Mouse (Mus musculus): Measurements from ENCODE around the gene Shc2.
A peak's percentile ranks its signal among the peaks of the same experiment; 100 is the strongest.

Shc2 gene

DNA sequence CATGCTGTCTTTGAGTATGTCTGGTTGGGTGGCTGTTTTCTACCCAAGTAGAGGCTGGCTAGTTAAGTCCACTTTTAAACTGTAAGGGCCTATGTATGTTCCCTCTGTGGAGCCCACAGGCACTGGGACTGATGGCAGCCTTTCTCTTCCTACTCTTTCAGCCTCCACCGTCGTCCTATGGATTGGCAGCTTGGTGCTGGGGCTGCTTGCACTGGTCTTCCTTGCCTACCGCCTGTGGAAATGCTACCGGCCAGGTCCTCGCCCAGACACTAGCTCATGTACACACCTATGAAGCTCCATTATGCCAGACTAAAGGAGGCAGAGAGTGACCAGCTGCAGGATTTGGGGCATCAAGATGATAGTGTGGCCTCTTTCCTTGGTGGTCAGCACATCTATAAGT lies 30.4 kb upstream of the Shc2 start:
- no peak for DNase-seq

DNA sequence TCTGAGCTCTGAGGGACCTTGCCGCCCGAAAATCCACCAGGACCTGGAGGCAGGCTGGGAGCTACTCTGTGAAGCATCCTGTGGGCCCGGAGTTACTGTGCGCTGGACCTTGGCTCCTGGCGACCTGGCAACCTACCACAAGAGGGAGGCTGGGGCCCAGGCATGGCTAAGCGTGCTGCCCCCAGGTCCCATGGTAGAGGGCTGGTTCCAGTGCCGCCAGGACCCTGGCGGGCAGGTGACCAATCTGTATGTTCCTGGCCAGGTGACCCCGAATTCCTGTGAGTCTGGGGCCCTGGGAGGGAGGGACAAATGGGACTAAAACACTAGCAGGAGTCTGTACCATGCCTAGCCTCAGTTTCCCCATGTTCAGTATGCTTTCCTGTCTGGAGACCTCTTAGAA lies 28.8 kb upstream of the Shc2 start:
- no peak for DNase-seq

DNA sequence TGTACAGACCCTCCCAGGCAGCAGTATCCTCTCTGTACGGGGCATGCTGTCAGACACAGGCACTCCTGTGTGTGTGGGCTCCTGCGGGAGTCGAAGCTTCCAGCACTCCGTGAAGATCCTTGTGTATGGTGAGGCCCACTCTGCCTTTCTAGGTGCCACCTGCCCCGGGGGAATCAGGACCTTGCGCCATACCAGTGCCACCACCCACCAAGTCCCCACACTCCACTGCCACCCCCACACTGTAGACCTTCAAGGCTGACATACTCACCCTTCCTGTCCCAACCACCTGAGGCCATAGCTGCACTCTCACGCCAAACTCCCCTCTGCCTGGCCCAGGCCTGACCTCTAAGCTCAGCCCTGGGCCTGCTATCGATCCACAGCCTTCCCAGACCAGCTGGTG lies 27.3 kb upstream of the Shc2 start:
- no peak for DNase-seq

GRCm38 (mm10) chr10:79664131-79664665 lies 26.5 kb upstream of the Shc2 start, which contains the start of gene Madcam1:
Madcam1 (plus strand) TSS chr10:79664559.
- peak; percentile 68 for DNase-seq

DNA sequence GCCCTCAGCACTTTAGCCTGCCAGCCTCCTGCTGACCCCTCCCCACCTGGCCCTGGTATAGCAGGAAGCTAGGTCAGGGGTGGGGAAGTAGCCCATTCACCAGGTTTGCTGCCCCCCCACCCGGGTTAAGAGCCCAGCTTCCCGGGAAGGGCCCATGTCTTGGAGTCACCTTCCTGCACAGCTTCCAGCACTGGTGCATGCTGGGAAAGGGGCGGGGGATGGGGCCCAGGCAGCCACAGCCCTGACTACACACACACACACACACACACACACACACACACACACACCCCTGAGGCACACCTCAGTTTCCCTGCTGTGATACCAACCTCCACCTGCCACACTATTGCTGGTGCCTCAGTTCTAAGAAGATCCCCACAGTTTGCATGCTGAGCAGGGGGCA lies 24.1 kb upstream of the Shc2 start:
- no peak for DNase-seq

GRCm38 (mm10) chr10:79660298-79660697 lies 22.6 kb upstream of the Shc2 start:
- DNase-seq: no peak

GRCm38 (mm10) chr10:79658829-79659228 lies 21.1 kb upstream of the Shc2 start:
- peak; percentile 25 for DNase-seq

DNA sequence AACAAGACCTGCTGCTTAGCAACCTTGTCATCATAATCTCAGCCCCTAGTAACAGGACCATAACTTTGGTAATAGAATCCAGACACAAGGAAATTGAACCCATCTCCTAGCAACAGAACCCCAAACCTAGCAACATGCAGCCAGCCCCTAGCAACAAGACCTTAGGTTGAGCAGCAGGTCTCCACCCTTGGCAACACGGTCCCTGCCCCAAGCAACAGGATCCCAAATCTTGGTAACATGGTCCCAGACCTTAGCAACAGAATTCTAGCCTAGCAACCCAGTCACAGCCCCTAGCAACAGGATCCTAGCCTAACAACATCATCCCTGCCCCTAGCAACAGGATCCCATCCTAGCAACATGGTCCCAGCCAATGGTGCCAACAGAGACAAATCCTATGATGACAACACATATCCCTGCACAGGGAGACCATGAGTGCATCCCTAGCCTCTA lies 17.3 kb upstream of the Shc2 start:
- DNase-seq: no peak

- DNase-seq: no peak
Measured at GRCm38 (mm10) chr10:79652789-79653188, 15.1 kb upstream of the Shc2 start.

DNA sequence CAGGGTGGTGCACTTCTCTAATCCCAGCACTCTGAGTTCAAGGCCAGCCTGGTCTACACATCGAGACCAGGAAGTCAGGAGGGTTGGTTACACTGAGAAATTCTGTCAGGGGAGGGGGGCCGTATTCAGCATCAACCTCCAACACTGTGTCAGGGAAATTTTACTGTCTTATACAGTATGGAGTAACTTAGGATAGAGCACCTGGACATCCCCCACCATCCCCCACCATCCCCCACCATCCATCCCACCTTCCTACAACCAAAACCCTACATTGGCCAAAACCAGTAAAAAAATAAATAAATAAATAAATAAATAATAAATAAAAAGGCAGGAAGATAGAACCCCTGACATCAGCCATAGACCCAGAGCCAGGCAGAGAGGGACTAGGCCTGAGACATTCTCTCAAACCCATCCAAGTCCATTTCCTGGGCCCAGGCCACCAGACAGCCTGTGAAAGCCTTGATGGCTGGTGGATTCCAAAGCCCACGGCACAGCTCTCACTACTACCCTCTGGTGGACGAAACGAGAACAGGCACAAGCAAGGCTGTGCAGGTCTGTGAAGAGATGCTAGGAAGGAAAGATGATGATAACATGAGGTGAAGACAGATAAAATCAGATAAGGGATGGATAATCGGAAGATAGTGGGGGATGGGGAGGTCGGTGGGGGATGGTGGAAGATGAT lies 11.5 kb upstream of the Shc2 start:
- DNase-seq: peak; percentile 79

DNA sequence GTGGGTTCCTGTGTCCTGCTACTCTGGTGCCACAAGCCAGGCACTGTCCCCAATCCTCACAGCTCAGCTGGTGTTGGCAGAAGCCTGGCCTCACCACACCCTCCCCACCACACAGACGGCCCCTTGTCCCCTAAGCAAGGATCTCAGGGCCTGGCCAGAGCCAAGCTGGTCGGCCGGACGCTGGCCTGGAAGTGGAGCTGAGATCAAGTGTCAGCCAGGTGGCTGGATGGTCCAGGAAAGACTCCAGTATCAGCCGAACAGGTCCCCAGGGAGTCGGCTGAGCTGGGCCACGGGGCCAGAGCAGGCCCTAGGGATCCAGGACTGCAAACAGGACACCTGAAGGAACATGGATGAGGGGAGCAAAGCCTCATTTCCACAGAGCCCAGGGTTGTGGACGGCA lies 8.0 kb upstream of the Shc2 start, which contains the start of gene Odf3l2:
Odf3l2 (minus strand) TSS at position 28 of the 400 bp plus-strand sequence.
- DNase-seq: no peak

DNA sequence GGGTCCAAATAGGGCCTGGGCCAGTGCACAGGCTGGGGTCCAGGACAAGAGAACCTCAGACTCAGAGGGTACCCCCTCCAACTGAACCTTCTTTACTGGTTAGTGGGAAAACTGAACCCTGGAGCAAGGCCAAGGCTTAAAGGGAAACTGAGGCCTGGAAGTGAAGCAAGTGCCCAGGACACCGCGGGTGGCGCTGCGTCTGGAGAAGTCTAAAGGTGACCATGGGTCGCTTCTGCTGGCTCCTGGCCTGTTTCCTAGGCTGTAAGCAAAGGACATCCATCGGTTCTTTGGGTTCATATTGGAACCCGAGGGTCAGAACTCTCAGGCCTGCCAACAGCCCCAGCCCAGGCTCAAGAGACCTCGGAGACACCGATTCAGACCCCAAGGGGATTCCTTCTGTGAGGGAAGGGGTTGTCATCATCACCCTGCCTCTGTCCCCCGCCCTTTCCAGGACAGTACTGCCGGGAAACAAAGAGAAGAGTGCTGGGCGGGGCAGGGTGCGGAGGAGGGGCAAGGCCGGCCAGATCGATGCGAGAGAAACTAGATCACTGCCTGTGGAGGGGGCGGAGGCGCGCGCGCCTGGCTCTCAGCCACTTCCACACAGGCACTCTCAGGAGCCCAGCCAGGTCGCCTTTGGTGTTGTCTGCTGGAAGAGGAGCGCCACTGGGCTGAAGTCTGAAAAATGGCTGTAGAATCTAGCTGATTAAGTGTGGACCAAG lies 927 bp upstream of the Shc2 start:
- peak; percentile 20 for DNase-seq

DNA sequence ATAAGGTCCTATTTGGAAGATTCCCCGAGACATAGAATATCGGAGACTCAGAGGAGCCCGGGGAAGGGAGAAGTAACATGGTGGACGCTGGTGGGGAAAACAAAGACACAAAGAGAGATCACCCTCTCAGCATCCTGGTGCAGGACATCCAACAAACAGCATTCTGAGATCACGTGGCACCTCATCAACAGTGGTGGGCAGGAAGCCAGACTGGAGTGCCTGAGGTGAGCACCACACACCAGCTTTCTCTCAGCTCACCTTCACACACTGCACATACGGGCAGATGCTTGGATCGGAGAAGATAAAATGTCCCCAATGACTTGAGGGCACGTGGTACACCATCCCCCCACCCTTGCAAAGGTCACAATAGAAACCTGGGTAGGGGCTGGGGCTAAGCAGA lies 1.4 kb downstream of the Shc2 start:
- no peak for DNase-seq

- DNase-seq: no peak
Measured at GRCm38 (mm10) chr10:79633006-79633777, 4.5 kb downstream of the Shc2 start.

GRCm38 (mm10) chr10:79631432-79631831 lies 6.3 kb downstream of the Shc2 start:
- DNase-seq: no peak

- no peak for DNase-seq
Measured at GRCm38 (mm10) chr10:79628377-79628776, 9.3 kb downstream of the Shc2 start.

GRCm38 (mm10) chr10:79626156-79626555 lies 11.6 kb downstream of the Shc2 start:
- DNase-seq: no peak

DNA sequence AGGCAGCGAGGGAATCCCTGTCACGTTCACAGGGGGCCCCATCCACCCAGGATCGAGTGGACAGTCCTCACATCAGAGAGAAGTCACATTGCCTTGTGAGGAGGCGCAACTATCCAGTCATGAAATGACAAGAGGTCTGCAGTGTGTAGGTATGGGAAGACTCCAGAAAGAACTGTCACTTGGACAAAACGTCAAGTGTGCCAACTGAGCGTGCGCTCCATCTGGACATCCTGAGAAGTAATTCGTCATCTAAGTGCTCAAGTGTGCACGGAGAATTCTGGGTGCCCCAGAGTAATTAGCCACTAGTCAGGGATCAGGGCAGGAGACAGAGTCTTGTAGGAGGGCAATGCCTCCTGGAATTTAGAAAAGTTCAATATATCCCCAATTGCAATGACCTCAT lies 12.3 kb downstream of the Shc2 start:
- no peak for DNase-seq

DNA sequence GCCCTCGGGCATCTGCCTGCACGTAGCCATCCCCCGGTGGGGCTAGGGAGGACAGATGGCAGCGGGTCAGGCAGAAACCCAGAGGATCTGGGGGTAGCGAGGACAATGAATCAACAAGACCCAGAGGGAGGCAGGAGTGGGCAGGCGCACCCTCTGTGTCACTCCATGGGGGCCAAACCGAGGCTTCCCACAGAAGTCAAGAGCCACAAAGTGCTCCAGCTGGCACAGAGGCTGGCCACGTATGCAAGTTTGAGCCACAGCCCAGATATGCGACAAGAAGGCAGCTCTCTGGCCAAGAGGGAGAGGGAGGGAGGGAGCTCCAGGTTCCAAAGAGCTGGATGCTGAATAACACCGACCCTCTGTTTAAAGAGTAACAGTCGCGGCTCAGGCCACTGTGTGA lies 13.8 kb downstream of the Shc2 start:
- DNase-seq: no peak

- no peak for DNase-seq
Measured at GRCm38 (mm10) chr10:79616376-79616775, 21.3 kb downstream of the Shc2 start.

DNA sequence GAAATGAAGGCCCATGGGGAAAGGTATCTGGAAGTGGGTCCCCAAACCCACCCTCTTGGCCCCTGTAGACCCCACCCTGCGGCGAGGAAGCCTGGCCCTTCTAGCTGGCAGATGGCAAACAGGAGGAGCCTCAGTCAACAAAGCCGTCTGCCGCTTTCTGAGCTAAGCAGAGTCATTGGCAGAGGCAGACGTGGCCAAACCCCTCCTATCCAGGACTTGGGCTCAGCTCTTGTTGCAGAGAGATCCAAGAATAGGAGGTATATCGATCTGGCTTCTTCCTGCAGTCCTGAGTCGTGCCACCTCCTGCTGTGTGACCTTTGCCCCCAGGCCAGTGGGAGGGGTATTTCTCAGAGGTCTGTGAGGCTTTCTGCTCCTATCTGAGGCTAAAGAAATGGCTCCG lies 21.9 kb downstream of the Shc2 start:
- no peak for DNase-seq

DNA sequence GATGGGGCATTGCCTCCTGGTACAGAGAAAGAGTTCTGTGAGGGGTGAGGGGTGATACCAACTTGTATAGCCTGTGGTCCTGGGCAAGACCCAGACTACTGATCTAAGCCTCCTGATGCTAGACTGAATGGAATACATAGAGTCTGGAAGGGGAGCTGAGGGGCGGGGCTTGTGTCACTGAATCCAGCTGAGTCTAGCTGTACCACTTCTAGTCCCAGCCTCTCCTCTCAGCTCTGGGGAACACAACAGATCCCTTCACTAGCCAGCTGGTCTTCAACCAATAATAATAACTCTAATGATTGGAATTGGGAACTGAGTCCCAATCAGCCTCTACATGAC lies 23.4 kb downstream of the Shc2 start:
- DNase-seq: no peak

DNA sequence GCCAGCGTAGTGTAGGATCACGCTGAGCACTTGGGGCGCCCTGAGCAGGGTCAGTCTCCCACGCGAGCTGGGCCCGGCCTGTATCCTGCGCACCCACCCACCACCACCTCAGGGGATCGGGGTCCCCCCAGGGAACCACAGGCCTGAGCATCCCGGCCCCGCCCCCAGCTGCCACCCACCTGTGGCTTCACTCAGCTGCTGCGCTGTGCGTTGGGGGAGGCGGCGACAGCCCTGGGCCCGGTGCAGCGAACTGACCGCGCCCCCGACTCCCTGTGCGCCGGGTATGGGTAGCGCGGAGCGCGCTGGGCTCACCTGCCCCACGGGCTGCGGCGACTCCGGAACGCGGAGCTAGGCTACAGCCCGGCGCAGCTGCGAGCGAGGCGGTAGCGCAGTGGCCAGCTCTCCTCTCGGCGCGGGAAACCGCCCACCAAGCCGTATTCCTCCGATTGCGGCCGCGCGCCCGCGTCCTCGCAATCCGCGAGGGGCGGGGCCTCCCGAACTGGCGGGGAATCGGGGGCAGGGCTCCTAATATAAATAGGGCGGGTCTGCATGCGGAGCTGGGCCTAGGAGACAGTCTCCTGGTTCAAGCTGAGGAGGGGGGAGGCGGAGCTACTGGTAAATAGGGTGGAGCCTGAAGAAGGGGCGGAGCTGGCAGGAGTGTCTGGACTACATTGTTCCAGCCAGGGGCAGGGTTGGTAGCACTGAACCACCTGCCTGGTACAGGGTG lies 24.0 kb downstream of the Shc2 start, which contains the start of gene C2cd4c:
C2cd4c (minus strand) TSS at position 448 of the 727 bp plus-strand sequence.
- peak; percentile 51 for DNase-seq

Measured in lung, postnatal 14 days (tissue).